Mouse (Mus musculus) intestine, embryonic 15.5 days (tissue): ENCODE results near the gene Galnt18. TPM values are rescaled to one million over a fixed set of nuclear protein-coding genes. Genes with fewer than 3 reads are reported as not detected.

ENCODE experiments used
- ATAC-seq: fragments of 200-750 bp; cut with Nextera tagmentation; 2 replicates; pipeline ENCODE4 v1.8.0; 2017; ENCODE audit warnings: moderate TSS enrichment, moderate library complexity
- H3K27ac ChIP-seq: fragments of 300-500 bp; sonication (generic); 2 replicates; pipeline ENCODE4 v1.5.1; 2015; ENCODE audit warnings: mild to moderate bottlenecking, inconsistent platforms
- H3K27me3 ChIP-seq: fragments of 300-500 bp; sonication (generic); replicated peaks from 2 replicates; pipeline ENCODE4 v1.6.1; 2015; ENCODE audit warnings: inconsistent platforms
- H3K36me3 ChIP-seq: fragments of 300-500 bp; sonication (generic); 2 replicates; pipeline ENCODE4 v1.6.1; 2015; ENCODE audit warnings: inconsistent platforms
- H3K4me1 ChIP-seq: fragments of 300-500 bp; sonication (generic); replicated peaks from 2 replicates; pipeline ENCODE4 v1.6.1; 2015; ENCODE audit warnings: inconsistent platforms
- H3K4me2 ChIP-seq: fragments of 300-500 bp; sonication (generic); replicated peaks from 2 replicates; pipeline ENCODE4 v1.6.1; 2015; ENCODE audit warnings: mild to moderate bottlenecking, inconsistent platforms
- H3K4me3 ChIP-seq: fragments of 300-500 bp; sonication (generic); replicated peaks from 2 replicates; pipeline ENCODE4 v1.5.1; 2015; ENCODE audit warnings: inconsistent platforms
- H3K9ac ChIP-seq: fragments of 300-500 bp; sonication (generic); 2 replicates; pipeline ENCODE4 v1.6.1; 2015; ENCODE audit warnings: inconsistent platforms
- H3K9me3 ChIP-seq: fragments of 300-500 bp; sonication (generic); 2 replicates; pipeline ENCODE4 v1.6.1; 2016; ENCODE audit warnings: inconsistent platforms
- WGBS: fragments of 180-500 bp; shearing (Covaris S2); methylation state at CpG from one replicate; pipeline ENCODE4 v1.1.7; 2015; 5-methylcytosine and 5-hydroxymethylcytosine counted together
- polyA plus RNA-seq: library from polyadenylated mRNA; unstranded; fragments of >200 nt; fragmentation: Nextera tagmentation; extraction: Ambion mirVana; gene quantifications from 2 replicates; pipeline ENCODE4 v1.2.1, GENCODE M21; 2015

Gene Galnt18
- polyA plus RNA-seq, 1 experiment from 2014 or later = 21.3 TPM

- H3K4me2 ChIP-seq = no peak overlapping the region
- no peaks in the 10 kb centered on the region for H3K4me1 ChIP-seq
- no peaks in the 10 kb centered on the region for H3K9me3 ChIP-seq
- no peak overlapping the region for H3K9ac ChIP-seq
- WGBS = 88% methylated on average over 2 of the region's 2 CpGs
- no peaks in the 10 kb centered on the region for H3K27me3 ChIP-seq
- no peak overlapping the region for H3K4me3 ChIP-seq
- H3K36me3 ChIP-seq = no peaks in the 10 kb centered on the region
- no peak overlapping the region for H3K27ac ChIP-seq
- ATAC-seq = no peak
Observed at GRCm38 (mm10) chr7:111509167-111509854, 270.5 kb downstream of the Galnt18 start.

GRCm38 (mm10) chr7:111500616-111501015 is 279.2 kb downstream of the Galnt18 start:
- no peak overlapping the region for H3K9ac ChIP-seq
- H3K27me3 ChIP-seq = no peaks in the 10 kb centered on the region
- no peaks in the 10 kb centered on the region for H3K9me3 ChIP-seq
- WGBS = 84% methylated on average over 2 of the region's 2 CpGs
- no peaks in the 10 kb centered on the region for H3K36me3 ChIP-seq
- H3K4me1 ChIP-seq = no peaks in the 10 kb centered on the region
- H3K27ac ChIP-seq = no peak overlapping the region
- ATAC-seq = no peak
- no peak overlapping the region for H3K4me2 ChIP-seq
- no peak overlapping the region for H3K4me3 ChIP-seq

- Histone ChIP-seq H3K9ac (no peak overlapping the region), H3K4me3 (no peak overlapping the region), H3K36me3 (no peaks in the 10 kb centered on the region), H3K9me3 (no peaks in the 10 kb centered on the region), H3K4me2 (no peak overlapping the region), H3K27me3 (no peaks in the 10 kb centered on the region), H3K4me1 (no peaks in the 10 kb centered on the region), H3K27ac (no peak overlapping the region)
- no peak for ATAC-seq
- 51% methylated on average over 2 of the region's 2 CpGs for WGBS
Observed at GRCm38 (mm10) chr7:111499255-111499790, 280.5 kb downstream of the Galnt18 start.

- no peak overlapping the region for H3K4me3 ChIP-seq
- no peak for ATAC-seq
- no peaks in the 10 kb centered on the region for H3K36me3 ChIP-seq
- no peak overlapping the region for H3K9ac ChIP-seq
- no peaks in the 10 kb centered on the region for H3K4me1 ChIP-seq
- H3K27ac ChIP-seq = no peak overlapping the region
- no peaks in the 10 kb centered on the region for H3K9me3 ChIP-seq
- 89% methylated on average over 6 of the region's 6 CpGs for WGBS
- H3K4me2 ChIP-seq = no peak overlapping the region
- no peaks in the 10 kb centered on the region for H3K27me3 ChIP-seq
Observed at GRCm38 (mm10) chr7:111497191-111497590, 282.6 kb downstream of the Galnt18 start.

DNA sequence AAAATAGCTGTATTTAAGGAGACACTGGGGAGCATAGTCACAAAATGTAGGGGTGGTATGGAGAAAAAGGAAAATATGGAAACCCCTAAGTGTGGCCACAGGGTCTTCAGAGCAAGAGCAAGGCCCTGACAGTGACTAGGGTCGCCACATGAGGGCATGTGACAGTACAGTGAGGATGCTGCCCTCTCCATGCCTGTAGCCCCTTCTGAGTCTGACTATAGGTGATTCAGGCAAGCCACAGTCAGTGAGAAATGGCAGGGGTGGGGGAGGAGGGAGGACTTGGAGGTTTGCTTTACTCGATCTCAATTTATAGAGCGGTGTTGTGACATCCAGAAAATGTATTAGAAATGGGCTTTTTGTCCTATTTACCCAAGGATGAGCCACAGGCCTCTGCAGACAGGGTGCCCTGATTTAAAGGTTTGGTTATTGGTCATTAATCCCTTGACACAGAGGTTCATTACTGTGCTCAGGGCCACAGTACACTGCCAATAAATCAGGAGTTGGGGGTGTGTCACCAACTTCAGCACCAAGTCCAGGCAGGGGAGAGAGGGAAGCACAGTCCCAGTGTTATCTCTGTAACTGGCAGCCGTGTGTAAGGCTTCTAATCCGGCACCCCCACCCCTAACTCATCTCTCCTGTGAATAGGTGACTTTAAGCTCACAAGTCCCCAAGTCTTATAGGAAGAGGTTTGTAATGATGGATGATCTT is 287.4 kb downstream of the Galnt18 start:
- Histone ChIP-seq H3K27me3 (no peaks in the 10 kb centered on the region), H3K36me3 (no peaks in the 10 kb centered on the region), H3K9me3 (no peaks in the 10 kb centered on the region), H3K4me2 (no peak overlapping the region), H3K4me3 (no peak overlapping the region), H3K4me1 (no peaks in the 10 kb centered on the region), H3K27ac (no peak overlapping the region), H3K9ac (no peak overlapping the region)
- 66% methylated on average over 5 of the region's 5 CpGs for WGBS
- no peak for ATAC-seq

- H3K4me2 ChIP-seq = no peak overlapping the region
- H3K9me3 ChIP-seq = no peaks in the 10 kb centered on the region
- 77% methylated on average over 2 of the region's 2 CpGs for WGBS
- no peak overlapping the region for H3K9ac ChIP-seq
- no peak overlapping the region for H3K27ac ChIP-seq
- H3K4me3 ChIP-seq = no peak overlapping the region
- H3K4me1 ChIP-seq = no peaks in the 10 kb centered on the region
- no peaks in the 10 kb centered on the region for H3K36me3 ChIP-seq
- ATAC-seq = no peak; the same call in 1 of the 2 replicates
- H3K27me3 ChIP-seq = no peaks in the 10 kb centered on the region
Observed at GRCm38 (mm10) chr7:111491566-111491965, 288.2 kb downstream of the Galnt18 start.

- no peaks in the 10 kb centered on the region for H3K36me3 ChIP-seq
- no peaks in the 10 kb centered on the region for H3K9me3 ChIP-seq
- no peak overlapping the region for H3K9ac ChIP-seq
- 67% methylated on average over 3 of the region's 3 CpGs for WGBS
- no peak overlapping the region for H3K4me3 ChIP-seq
- no peaks in the 10 kb centered on the region for H3K4me1 ChIP-seq
- H3K4me2 ChIP-seq = no peak overlapping the region
- no peaks in the 10 kb centered on the region for H3K27me3 ChIP-seq
- ATAC-seq = no peak
- H3K27ac ChIP-seq = no peak overlapping the region
Observed at GRCm38 (mm10) chr7:111486811-111487333, 292.9 kb downstream of the Galnt18 start.

- Histone ChIP-seq H3K9ac (no peak overlapping the region), H3K4me2 (no peak overlapping the region), H3K36me3 (no peaks in the 10 kb centered on the region), H3K4me1 (no peaks in the 10 kb centered on the region), H3K4me3 (no peak overlapping the region), H3K27ac (no peak overlapping the region), H3K9me3 (no peaks in the 10 kb centered on the region), H3K27me3 (no peaks in the 10 kb centered on the region)
- 84% methylated on average over 4 of the region's 4 CpGs for WGBS
- ATAC-seq = no peak
Observed at GRCm38 (mm10) chr7:111483896-111484295, 295.9 kb downstream of the Galnt18 start.

DNA sequence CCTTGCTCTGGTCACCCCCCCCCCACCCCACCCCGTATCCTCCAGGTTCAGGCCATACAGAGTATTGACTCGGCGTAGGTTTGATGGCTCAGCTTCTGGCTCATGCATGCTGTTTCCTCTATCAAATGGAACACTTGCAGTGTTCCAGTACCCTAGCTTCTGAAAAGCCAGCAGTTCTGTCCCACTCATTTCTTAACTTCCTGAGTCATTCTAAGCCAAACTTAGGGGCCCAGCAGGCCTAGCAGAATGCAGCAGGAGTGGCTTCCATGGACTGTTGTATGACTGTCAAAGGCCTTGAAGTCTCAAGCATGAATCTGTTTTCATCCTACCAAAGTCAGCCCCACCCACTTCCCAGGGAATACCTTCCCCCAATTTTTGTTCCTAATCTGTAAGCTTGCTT is 296.5 kb downstream of the Galnt18 start:
- no peak overlapping the region for H3K9ac ChIP-seq
- H3K4me3 ChIP-seq = no peak overlapping the region
- no peaks in the 10 kb centered on the region for H3K36me3 ChIP-seq
- no peaks in the 10 kb centered on the region for H3K27me3 ChIP-seq
- no peak overlapping the region for H3K4me2 ChIP-seq
- no peak overlapping the region for H3K27ac ChIP-seq
- ATAC-seq = no peak
- H3K9me3 ChIP-seq = no peaks in the 10 kb centered on the region
- WGBS = 93% methylated on average over 3 of the region's 3 CpGs
- no peaks in the 10 kb centered on the region for H3K4me1 ChIP-seq

DNA sequence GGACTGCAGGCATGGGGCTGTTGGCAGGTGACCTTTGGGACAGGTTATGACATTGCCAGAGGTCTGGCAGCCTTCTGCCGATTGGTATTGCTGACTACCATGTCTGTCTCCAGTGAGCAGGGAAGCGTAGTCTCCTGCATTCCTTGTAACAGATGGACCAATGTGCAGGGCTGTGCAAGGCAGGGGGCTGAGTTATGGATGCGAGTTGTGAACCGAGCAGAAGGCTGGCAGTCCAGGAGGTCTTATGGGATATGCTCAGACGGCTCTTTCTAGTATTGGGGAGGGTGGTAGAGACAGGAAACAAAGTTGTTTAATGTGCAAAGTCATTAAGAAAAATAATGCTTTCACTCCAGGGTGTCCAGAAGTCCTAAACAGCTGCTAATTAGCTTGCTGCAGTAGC is 312.1 kb downstream of the Galnt18 start:
- H3K27ac ChIP-seq = no peak overlapping the region
- no peak overlapping the region for H3K4me3 ChIP-seq
- no peak overlapping the region for H3K4me2 ChIP-seq
- no peak overlapping the region for H3K9ac ChIP-seq
- H3K27me3 ChIP-seq = no peaks in the 10 kb centered on the region
- no peaks in the 10 kb centered on the region for H3K4me1 ChIP-seq
- H3K36me3 ChIP-seq = no peaks in the 10 kb centered on the region
- ATAC-seq = no peak
- H3K9me3 ChIP-seq = no peaks in the 10 kb centered on the region
- WGBS = 68% methylated on average over 5 of the region's 5 CpGs

- Histone ChIP-seq H3K4me2 (no peak overlapping the region), H3K4me3 (no peak overlapping the region), H3K36me3 (no peaks in the 10 kb centered on the region), H3K27me3 (no peaks in the 10 kb centered on the region), H3K9ac (no peak overlapping the region), H3K4me1 (no peaks in the 10 kb centered on the region), H3K9me3 (no peaks in the 10 kb centered on the region), H3K27ac (no peak overlapping the region)
- 83% methylated on average over 1 of the region's 1 CpGs for WGBS
- no peak for ATAC-seq
Observed at GRCm38 (mm10) chr7:111466720-111467119, 313.1 kb downstream of the Galnt18 start.

- Histone ChIP-seq H3K9me3 (no peaks in the 10 kb centered on the region), H3K9ac (no peak overlapping the region), H3K36me3 (no peaks in the 10 kb centered on the region), H3K4me3 (no peak overlapping the region), H3K27me3 (no peaks in the 10 kb centered on the region), H3K27ac (no peak overlapping the region), H3K4me1 (no peaks in the 10 kb centered on the region), H3K4me2 (no peak overlapping the region)
- ATAC-seq = no peak
- 79% methylated on average over 3 of the region's 3 CpGs for WGBS
Observed at GRCm38 (mm10) chr7:111466121-111466520, 313.7 kb downstream of the Galnt18 start.
